Mouse (Mus musculus): ENCODE measurements around the gene Grasp.
A peak's percentile ranks its signal among the peaks of the same experiment; 100 is the strongest.

Gene Grasp

DNA sequence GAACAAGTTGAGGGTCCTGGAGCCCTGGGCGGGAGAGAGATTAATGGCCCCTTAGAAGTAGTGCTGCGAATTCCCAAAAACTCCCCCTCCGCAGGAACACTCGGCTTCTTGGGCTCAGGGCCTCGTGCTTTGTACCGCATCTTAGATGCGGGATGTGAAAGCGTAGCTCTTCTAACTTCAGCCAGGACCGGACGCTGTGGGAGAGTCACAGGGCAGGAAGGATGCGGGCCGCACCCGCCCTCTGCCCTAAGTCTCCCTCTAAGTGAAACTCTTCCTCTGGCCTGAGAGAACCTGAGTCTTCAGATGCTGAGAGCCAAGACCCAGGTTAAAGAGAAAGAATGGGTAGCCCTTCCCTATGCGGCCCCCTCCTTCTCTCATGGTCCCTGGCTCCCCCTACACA, 989 bp downstream of the Grasp start:
- DNase-seq (ENCODE audit: low read depth in 2 of 2, low spot score in 2 of 2) = no peak

DNA sequence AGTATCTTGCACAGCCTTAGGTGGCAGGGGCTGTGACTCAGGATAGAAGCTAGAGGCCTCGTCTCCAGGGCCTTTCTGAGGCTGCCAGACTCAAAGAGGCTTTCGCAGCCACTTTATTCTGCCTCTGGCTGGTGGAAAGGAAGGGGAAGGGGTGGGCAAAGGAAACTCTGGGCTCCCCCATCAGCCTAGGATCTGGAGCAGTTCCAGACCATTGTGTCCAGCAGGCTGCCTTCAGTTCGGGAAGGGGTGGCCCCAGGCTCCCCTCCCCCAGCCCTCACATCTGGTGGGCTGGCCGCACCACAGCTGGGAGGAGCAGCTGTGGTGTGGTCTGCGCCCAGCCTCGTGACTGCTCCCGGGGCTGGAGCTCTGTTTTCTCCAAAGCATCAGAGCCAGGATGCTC, 4.0 kb downstream of the Grasp start:
- no peak for DNase-seq (ENCODE audit: low read depth in 2 of 2, low spot score in 2 of 2)

DNA sequence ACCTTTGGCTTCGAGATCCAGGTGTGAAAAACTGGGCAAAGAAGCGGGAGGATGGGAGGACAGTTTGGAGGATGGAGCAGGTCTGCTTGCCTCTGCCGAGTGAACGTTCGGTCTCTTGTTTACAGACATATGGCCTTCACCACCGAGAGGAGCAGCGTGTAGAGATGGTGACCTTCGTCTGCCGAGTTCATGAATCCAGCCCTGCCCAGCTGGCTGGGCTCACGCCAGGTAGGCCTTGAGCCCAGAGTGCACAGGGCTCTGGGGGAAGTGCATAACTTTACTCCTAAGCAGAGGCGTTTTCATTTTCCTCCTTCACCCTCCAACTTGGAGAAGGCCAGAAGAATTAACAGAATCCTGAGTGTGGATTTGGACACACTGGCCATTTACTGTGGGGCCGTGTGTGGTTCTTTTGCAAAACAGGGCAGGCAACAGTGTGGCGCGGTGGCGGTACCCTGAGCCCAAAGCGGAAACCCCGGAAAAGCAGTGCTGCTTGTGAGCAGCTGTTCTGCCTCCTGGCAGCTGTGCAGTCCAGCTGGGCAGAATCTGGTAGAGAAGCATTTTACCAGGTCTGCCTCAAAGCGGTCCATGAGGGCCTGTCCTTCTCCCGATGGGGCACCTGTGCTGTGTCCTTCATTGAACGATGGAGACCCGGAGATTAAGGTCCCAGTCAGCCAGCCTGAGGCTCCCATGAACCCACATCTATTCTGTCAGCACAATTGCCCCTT, 5.0 kb downstream of the Grasp start:
- DNase-seq (ENCODE audit: low read depth in 2 of 2, low spot score in 2 of 2) = no peak

DNA sequence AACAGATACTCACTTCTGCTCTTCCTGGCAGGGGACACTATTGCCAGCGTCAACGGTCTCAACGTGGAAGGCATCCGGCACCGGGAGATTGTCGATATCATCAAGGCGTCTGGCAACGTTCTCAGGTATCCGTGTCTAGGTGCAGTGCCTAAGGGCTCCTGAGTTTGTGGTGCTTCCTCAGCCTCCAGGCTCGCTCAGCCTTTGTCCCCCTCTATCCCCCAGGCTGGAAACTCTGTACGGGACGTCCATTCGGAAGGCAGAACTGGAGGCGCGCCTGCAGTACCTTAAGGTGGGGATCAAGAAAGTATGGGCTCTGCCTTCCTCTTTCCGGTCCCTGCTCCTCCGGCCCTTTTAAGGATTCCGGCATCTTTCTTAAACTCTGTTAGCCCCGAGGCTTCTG, 6.5 kb downstream of the Grasp start:
- DNase-seq (ENCODE audit: low read depth in 2 of 2, low spot score in 2 of 2) = no peak

DNA sequence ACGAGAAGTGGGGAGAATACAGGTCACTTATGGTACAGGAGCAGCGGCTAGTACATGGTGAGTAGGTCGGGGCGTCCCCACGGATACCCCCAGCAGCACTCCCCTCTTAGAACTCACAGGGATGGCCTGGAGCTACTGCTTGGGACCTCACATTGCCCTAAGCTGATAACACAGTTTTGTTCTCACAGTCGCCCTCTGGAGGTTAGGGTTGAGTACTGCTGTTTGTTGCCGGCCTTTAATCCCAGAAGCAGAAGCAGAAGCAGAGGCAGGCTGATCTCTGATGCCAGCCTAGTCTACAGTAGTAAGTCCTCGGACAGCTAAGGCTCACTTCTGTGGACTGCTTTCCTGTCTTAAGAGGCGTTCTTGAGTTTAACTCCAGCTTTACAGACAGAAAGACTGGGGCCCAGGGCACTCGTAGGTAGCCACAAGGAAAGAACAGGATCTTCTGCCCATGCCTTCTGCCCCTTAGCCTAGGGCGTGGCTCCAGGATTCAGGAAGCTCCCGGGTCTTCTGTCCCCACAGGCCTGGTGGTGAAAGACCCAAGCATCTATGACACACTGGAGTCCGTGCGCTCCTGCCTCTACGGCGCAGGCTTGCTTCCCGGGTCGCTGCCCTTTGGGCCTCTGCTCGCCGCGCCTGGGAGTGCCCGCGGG, 7.1 kb downstream of the Grasp start:
- DNase-seq (ENCODE audit: low read depth in 2 of 2, low spot score in 2 of 2) = peak; percentile 53 to 72

DNA sequence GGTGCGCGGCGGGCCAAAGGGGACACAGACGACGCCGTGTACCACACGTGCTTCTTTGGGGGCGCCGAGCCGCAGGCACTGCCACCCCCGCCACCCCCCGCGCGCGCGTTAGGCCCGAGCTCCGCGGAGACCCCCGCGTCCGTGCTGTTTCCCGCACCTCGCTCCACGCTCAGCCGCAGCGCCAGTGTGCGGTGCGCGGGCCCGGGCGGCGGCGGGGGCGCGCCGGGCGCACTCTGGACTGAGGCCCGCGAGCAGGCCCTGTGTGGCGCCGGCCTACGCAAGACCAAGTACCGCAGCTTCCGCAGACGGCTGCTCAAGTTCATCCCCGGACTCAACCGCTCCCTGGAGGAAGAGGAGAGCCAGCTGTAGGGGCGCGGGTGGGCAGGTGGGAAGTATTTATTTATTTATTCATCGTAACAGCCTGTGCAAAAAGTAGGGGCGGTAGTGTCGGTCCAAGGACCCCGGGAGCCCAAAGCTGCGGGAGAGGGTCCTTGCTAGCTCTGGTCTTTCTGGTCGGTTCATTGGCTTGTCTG, 7.7 kb downstream of the Grasp start:
- no peak for DNase-seq (ENCODE audit: low read depth in 2 of 2, low spot score in 2 of 2)

DNA sequence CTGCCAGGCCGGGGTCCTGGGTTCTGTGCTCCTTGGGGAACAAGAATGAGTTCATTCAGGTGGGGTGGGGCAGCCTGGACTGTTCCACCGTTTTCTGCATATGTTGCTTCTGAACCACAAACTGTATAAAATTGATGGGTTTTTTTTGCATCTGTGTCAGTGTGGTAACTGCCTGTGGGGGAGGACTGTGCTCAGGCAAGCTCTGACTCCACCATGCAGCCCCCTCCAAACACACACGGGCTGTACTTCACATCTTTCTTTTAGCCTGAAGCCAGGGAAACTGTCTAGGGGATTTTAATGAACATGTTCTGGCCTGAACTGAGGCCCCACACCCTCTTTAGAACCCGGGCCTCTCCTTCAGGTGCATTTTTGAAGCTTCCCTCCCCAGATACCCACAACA, 8.6 kb downstream of the Grasp start:
- no peak for DNase-seq (ENCODE audit: low read depth in 2 of 2, low spot score in 2 of 2)

DNA sequence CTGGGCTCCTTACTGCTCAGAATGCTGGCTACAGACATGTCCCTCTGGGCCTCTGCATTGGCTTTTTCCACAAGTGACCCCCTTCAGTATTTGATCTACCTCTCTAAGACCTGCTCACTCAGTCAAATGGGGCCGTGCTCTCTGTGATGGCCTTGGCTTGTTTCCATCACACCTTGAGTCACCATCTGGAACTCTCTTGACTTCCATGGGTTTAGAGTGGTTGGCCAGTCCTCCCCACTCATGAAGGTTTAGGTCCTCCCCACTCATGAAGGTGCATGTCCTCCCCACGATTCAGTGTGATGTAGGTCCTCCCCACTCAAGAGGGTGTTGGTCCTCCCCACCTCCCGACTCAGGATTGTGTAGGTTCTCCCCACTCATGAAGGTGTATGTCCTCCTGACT, 9.2 kb downstream of the Grasp start:
- no peak for DNase-seq (ENCODE audit: low read depth in 2 of 2, low spot score in 2 of 2)

DNA sequence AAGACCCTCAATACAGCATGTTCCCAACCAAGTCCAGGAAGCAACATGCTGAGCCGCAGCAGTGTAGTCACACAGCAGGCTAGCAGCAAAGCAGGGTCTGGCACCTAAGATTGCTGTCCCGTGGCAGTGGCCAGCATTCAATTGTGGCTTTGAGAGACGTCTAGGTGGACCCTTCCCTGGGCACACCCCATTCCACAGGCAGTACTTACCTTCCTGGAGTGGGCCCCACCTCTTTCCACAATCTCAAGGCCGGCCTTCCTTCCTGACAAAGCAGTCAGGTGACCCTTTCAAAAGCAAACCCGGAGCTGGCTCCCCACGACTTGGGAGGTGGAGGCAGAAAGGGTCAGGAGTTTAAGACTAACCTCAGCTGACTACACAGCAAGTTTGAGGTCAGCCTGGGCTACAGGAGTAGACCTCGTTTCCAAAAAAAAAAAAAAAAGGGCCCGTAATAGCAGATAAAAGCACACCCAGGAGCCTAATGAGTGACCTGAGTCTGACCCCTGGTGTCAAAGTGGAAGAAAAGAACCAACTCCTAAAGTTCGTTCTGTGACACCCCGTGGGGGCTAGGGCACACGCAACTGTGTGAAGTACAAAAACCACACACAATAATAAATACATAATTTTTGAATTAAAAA, 9.8 kb downstream of the Grasp start:
- no peak for DNase-seq (ENCODE audit: low read depth in 2 of 2, low spot score in 2 of 2)

DNA sequence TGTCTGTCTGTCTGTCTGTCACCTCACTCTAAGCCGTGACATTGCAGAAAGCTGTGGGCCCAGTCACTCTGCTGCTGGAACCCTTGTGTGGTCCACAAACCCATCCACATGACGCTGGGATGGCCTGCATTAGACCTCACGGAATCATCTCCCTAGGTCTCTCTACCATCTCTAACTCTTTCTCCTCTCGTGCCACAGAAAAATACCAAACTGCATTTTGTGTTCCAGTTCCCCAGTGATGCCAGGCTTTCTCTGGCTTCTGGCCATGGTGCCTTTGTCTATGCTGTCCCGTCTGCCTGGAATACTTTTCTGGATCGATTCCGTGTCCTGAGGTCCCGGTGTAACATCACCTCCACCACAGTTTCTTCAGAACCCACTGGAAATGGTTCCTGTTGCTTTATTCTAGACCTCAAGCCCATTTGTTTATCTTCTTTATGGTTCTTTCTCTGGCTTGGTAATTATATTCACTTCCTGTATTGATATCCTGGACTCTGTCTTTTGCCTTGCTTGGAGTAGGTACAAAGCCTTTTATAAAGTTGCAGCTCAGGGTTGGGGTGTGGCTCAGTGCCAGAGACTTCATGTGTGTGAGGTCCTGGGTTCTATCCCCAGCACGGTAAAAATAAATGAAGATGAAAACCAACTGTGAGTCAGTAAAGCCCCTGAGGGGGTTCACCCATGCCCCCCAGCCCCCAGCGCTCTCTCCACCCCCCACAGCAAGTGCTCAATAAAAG, 10.8 kb downstream of the Grasp start:
- DNase-seq (ENCODE audit: low read depth in 2 of 2, low spot score in 2 of 2) = no peak

DNA sequence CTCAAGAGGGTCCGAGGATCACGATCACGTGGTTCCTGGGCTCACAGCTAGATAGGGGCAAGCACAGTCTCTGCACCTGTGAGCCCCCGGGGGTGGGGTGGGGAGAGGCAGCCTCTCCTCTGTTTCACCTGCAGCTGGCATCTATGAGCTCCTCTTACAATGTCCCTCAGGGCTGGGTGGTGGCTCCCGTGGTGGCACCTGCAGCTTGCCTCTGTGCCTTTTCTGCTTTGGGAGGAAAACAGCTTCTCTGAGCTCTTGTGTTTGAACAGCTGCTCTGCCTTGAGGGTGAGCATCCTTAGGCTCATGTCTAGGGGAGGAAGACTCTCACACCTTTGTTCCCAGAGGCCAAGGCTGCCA, 11.3 kb downstream of the Grasp start:
- no peak for DNase-seq (ENCODE audit: low read depth in 2 of 2, low spot score in 2 of 2)

DNA sequence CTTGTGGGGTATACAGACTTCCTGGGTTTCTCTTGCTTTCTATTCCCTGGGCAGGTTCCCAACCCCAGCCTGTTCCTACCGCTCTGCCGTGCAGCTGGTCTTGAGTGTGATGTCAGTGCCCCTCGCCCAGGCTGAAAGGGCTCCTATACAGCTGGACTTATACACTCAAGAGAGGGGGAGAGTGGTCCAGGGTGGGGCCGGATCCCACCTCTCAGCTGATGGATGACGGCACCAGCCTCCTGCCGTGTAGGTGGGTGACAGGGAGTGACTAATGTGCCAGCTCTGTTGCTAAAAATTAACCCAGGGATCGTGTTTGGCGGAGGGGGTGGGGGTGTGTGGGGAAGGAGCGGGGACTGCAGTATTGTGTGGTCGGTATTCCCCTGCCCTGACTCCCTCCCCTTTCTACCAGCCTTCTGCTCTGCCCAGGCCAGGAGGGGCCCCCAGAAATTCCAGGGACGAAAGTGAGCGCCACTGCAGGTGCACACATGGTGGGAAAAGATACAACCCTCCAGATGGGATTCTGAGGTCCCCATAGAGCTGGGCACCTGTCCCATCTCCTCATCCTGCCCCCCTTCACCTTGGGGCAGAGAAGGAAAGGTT, 11.8 kb downstream of the Grasp start:
- DNase-seq (ENCODE audit: low read depth in 2 of 2, low spot score in 2 of 2) = no peak

DNA sequence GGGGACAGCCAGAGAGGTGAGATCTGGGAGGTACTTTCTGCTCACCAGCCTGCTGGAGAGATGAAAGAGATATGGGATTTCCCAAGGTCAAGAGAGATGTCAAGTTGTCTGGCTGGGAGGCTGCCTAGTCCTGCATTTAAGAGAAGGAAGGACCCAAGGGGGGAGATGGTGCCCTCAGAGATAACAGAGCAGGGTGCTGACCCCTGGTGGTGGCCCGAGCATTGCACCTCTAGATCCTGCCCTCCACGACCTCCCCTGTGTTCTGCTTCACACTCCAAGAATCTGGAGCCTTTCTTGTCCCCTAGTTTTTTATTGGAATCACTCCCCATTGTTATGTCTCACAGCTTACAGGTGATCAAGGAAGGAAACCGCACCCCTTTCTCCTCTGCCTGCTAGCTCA, 12.9 kb downstream of the Grasp start:
- DNase-seq (ENCODE audit: low read depth in 2 of 2, low spot score in 2 of 2) = peak; percentile 63 to 68

DNA sequence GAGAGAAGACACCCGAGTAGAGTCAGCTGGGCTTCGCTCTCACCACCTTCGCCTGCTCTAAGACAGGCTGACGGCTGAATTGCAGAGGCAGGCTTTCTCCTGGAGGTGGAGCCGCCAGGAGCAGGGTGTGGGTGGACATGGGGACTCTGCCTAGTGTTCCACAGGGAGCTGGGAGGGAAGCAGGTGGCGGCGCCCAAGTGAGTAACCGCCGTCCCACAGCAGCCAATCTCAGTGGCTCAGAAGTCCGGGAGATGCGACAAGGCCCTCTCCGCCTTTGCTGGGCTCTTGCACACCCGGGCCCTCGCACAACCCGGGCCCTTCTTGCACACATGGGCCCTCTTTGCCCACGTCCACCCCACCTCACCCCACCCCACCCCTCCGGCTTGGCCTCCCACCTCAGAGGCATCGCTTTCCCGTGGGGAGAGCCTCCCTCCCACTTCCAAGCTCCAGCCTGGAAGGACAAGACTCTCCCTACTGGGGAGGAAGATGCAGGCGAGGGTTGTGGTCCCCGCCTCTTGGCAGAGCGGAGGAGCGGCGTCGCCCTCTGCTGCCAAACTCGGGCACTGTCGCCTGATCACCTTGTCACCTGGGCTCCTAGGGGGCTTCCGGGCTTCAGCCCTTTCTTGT, 15.0 kb downstream of the Grasp start:
- peak in 1 of 2 experiments; percentile 61 for DNase-seq (ENCODE audit: low read depth in 2 of 2, low spot score in 2 of 2)

DNA sequence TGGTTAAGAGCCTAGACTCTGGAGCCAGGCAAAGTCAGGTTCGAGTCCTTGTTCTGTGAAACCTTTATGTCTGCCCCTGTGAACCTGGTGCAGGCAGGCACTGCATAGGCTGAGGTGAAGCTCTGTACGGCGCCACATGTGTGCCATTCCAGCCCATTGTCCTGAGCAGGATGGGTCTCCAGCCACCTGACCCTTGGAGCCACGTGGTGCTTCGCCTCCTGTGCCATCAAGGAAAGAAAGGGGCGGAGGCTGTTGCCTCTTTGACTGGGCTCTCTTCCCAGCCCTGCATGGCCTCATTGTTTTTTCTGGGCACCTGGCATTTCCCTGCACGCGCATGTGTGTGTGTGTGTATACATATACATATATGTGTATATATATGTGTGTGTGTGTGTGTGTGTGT, 15.8 kb downstream of the Grasp start:
- no peak for DNase-seq (ENCODE audit: low read depth in 2 of 2, low spot score in 2 of 2)

DNA sequence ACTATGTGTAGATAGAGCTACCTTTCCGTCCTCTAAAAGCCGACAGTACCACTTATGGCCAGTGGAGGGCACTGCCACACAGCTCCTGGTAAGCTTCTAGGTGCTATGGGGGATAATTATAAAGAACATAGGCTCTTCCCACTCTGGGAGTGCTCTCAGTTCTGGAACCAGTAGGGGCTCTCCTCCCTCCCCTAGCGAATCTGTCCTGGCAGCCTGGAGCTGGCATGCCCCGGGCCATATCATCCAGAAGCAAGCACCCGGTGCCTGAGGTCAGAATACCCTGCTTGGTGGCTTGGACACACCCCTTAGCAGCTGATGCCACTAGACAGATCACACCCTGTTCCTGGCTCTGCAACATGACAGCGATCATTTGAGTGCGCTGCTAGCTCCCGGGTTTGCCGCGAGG, 16.8 kb downstream of the Grasp start:
- peak; percentile 80 to 89 for DNase-seq (ENCODE audit: low read depth in 2 of 2, low spot score in 2 of 2)

DNA sequence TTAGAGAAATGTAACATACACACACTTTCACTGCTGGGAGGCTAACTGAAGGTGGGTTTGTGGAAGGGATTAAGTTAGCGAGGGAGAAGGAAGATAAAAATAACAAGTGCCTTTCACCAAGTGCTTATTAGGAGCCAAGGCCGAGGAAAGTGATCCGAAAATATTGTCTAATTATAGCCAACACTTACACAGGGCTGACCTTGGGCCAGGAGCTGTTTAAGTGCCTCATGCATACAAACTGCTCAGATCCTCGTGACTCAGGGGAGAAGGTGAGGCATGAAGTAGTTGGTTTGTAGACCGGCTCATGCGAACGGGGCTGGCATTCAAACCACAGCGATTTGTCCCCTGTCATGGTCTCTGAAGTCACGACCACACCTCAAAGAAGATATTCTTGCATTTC, 17.2 kb downstream of the Grasp start:
- no peak for DNase-seq (ENCODE audit: low read depth in 2 of 2, low spot score in 2 of 2)

DNA sequence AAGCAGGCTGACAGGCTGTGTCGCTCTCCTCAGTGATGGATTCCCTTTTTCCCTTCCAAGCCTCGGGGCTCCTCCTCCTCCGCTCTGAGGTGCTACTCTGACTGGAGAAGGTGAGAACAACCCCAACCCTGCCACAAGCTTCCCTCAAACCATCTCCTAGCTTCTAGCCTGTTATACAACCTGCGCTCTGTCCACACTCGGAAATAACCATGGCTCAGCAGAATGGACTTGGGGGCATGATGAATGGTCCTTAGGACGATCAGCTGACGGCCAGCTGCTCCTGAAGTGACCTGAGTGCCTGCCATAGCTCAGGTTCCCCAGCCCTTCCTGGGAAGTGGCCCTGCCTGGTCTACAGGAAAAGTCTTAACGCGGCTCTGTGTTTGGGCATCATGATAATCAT, 17.9 kb downstream of the Grasp start:
- no peak for DNase-seq (ENCODE audit: low read depth in 2 of 2, low spot score in 2 of 2)

DNA sequence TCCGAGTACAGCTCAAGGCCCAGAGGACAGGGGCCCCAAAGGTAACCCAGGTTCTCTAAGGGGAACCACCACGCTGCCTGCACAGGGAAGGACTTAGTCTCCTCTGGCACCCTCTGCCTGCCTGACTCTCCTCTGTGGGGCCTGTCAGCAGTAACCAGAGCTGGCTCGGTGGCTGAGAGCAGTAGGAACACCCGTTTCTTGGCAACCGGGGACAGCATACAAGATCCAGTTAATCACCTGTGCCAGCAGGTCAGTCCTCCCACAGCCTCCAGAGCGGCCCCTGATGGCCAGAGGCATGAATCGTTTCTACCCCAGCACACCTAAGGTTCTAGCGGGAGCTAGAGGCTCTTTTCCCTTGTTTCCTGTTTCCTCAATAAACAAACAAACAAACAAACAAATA, 18.7 kb downstream of the Grasp start:
- DNase-seq (ENCODE audit: low read depth in 2 of 2, low spot score in 2 of 2) = no peak

DNA sequence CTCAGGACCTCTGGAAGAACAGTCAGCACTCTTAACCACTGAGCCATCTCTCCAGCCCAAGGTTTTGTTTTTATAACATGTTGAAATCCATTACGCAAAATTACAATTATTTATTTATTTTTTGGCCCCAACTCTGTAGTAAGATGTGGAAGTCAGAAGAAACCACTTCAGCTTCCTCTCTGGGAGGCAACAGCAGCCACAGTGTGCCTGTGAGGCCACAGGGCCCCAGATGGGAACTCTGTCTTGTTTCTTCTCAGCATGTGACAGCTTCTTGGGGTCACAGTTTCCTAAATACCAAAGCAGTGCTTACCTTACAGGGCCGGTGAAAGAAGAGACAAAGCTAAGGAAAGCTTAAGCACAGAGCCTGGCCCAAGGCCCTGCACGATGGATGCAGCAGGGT, 20.0 kb downstream of the Grasp start:
- no peak for DNase-seq (ENCODE audit: low read depth in 2 of 2, low spot score in 2 of 2)

All from CD8-positive naive resting alpha-beta T cell, adult 2 months (primary cell).